Mouse (Mus musculus): ENCODE results near the gene Agap2. TPM values are rescaled to one million over a fixed set of nuclear protein-coding genes. Genes with fewer than 3 reads are reported as not detected.

Agap2 gene
- polyA plus RNA-seq, 2 experiments = 0.32 to 5.3 TPM

GRCm38 (mm10) chr10:127108262-127108583 is 33.1 kb downstream of the Agap2 start:
- Histone ChIP-seq H3K27ac (replicated peaks; ENCODE audit: low read depth, low read length) (no peak overlapping the region), H3K9ac (ENCODE audit: low read depth, low read length, severe bottlenecking) (no peak overlapping the region), H3K36me3 (ENCODE audit: control insufficient read depth, insufficient read depth, low read length) (0 out of 2 replicates have a peak, but pooled peaks cover 14% of the 10 kb centered on the region), H3K4me1 (ENCODE audit: control insufficient read depth, insufficient read depth, low read length) (no peaks in the 10 kb centered on the region), H3K4me3 (replicated peaks; ENCODE audit: low read length) (no peak overlapping the region), H3K27me3 (ENCODE audit: control insufficient read depth, insufficient read depth, low read length) (no peaks in the 10 kb centered on the region), H3K9me3 (ENCODE audit: control insufficient read depth, low read length) (no peaks in the 10 kb centered on the region), H3K4me2 (replicated peaks; ENCODE audit: low read depth, low read length, severe bottlenecking) (no peak overlapping the region)
- DNase-seq (ENCODE audit: low spot score) = no peak
- no peak for TF ChIP-seq POLR2A (IDR thresholded peaks at IDR 0.05; ENCODE audit: borderline replicate concordance, extremely low read depth, insufficient read depth, insufficient read length)
- ATAC-seq (ENCODE audit: low FRiP score, low read depth) = no peak
- 72% methylated on average over 3 of the region's 3 CpGs for WGBS

DNA sequence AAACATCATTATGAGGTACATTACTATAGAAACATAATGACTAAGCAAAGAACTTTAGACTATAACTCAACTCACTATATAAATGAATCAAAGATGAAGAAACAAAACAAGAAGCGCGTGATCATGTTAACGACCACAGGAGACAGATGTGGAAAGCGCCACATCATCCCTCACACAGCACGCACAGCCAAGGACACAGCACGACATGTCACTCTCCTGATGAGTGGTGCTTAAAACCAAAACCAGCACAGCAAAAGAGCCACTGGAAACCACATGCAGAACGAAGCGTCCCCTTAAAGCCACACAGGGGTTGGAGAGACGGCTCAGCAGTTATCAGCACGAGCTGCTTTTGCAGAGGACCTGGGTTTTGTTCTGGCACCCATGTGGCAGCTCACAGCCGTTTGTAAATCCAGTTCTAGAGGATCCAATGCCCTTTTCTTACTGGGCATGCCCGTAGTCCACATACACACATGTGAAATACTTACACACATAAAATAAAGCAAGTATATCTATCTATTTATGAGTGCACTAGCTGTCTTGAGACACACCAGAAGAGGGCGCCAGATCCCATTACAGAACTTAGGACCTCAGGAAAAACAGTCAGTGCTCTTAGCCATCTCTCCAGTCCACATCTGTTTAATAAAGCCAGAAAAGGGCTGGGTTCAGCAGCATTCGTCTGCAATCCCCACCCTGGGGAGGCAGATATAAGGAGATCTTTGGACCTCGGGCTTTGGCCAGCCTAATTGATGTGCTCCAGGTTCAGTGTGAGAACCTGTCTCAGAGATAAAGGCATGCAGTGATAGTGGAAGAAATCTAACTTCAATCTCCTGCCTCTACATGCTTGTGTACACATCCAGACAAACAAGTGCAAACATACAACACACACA is 36.2 kb downstream of the Agap2 start:
- no peak for ATAC-seq (ENCODE audit: low FRiP score, low read depth)
- H3K4me1 ChIP-seq (ENCODE audit: control insufficient read depth, insufficient read depth, low read length) = no peaks in the 10 kb centered on the region
- H3K4me2 ChIP-seq (replicated peaks; ENCODE audit: low read depth, low read length, severe bottlenecking) = no peak overlapping the region
- H3K36me3 ChIP-seq (ENCODE audit: control insufficient read depth, insufficient read depth, low read length) = peaks cover 20% of the 10 kb centered on the region
- no peak overlapping the region for H3K4me3 ChIP-seq (replicated peaks; ENCODE audit: low read length)
- no peaks in the 10 kb centered on the region for H3K27me3 ChIP-seq (ENCODE audit: control insufficient read depth, insufficient read depth, low read length)
- H3K9ac ChIP-seq (ENCODE audit: low read depth, low read length, severe bottlenecking) = no peak overlapping the region
- no peak overlapping the region for H3K27ac ChIP-seq (replicated peaks; ENCODE audit: low read depth, low read length)
- H3K9me3 ChIP-seq (ENCODE audit: control insufficient read depth, low read length) = no peaks in the 10 kb centered on the region
- no peak for DNase-seq (ENCODE audit: low spot score)
- WGBS = 91% methylated on average over 15 of the region's 15 CpGs
- TF ChIP-seq POLR2A (IDR thresholded peaks at IDR 0.05; ENCODE audit: borderline replicate concordance, extremely low read depth, insufficient read depth, insufficient read length) = no peak

GRCm38 (mm10) chr10:127114408-127114807 is 39.3 kb downstream of the Agap2 start:
- Histone ChIP-seq H3K27me3 (ENCODE audit: control insufficient read depth, insufficient read depth, low read length) (no peaks in the 10 kb centered on the region), H3K4me1 (ENCODE audit: control insufficient read depth, insufficient read depth, low read length) (no peaks in the 10 kb centered on the region), H3K9ac (ENCODE audit: low read depth, low read length, severe bottlenecking) (no peak overlapping the region), H3K36me3 (ENCODE audit: control insufficient read depth, insufficient read depth, low read length) (peaks cover 37% of the 10 kb centered on the region), H3K9me3 (ENCODE audit: control insufficient read depth, low read length) (no peaks in the 10 kb centered on the region), H3K4me3 (replicated peaks; ENCODE audit: low read length) (no peak overlapping the region), H3K4me2 (replicated peaks; ENCODE audit: low read depth, low read length, severe bottlenecking) (no peak overlapping the region), H3K27ac (replicated peaks; ENCODE audit: low read depth, low read length) (no peak overlapping the region)
- 90% methylated on average over 11 of the region's 11 CpGs for WGBS
- ATAC-seq (ENCODE audit: low FRiP score, low read depth) (no peak), DNase-seq (ENCODE audit: low spot score) (no peak)
- TF ChIP-seq POLR2A (IDR thresholded peaks at IDR 0.05; ENCODE audit: borderline replicate concordance, extremely low read depth, insufficient read depth, insufficient read length) = no peak

DNA sequence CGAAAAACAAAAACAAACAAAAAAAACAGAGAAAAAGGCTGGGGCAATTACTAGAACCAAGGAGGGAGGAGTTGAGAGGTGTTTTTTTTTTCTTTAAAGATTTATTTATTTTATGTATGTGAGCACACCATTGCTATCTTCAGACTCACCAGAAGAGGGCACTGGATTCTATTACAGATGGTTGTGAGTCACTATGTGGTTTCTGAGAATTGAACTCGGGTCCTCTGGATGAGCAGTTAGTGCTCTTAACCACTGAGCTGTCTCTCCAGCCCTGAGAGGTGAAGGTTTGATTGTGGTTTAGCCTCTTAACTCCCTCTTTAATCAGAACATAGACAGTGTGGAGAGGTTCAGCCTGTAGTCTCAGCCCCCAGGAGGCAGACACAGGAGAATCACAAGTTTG is 40.0 kb downstream of the Agap2 start:
- no peaks in the 10 kb centered on the region for H3K27me3 ChIP-seq (ENCODE audit: control insufficient read depth, insufficient read depth, low read length)
- no peaks in the 10 kb centered on the region for H3K9me3 ChIP-seq (ENCODE audit: control insufficient read depth, low read length)
- no peak overlapping the region for H3K4me3 ChIP-seq (replicated peaks; ENCODE audit: low read length)
- ATAC-seq (ENCODE audit: low FRiP score, low read depth) = no peak
- no peaks in the 10 kb centered on the region for H3K4me1 ChIP-seq (ENCODE audit: control insufficient read depth, insufficient read depth, low read length)
- DNase-seq (ENCODE audit: low spot score) = no peak
- no peak overlapping the region for H3K4me2 ChIP-seq (replicated peaks; ENCODE audit: low read depth, low read length, severe bottlenecking)
- H3K9ac ChIP-seq (ENCODE audit: low read depth, low read length, severe bottlenecking) = no peak overlapping the region
- H3K36me3 ChIP-seq (ENCODE audit: control insufficient read depth, insufficient read depth, low read length) = peaks cover 37% of the 10 kb centered on the region
- no peak for TF ChIP-seq POLR2A (IDR thresholded peaks at IDR 0.05; ENCODE audit: borderline replicate concordance, extremely low read depth, insufficient read depth, insufficient read length)
- 87% methylated on average over 2 of the region's 2 CpGs for WGBS
- no peak overlapping the region for H3K27ac ChIP-seq (replicated peaks; ENCODE audit: low read depth, low read length)

- H3K9ac ChIP-seq (ENCODE audit: low read depth, low read length, severe bottlenecking) = no peak overlapping the region
- H3K4me2 ChIP-seq (replicated peaks; ENCODE audit: low read depth, low read length, severe bottlenecking) = no peak overlapping the region
- DNase-seq (ENCODE audit: low spot score) (no peak), ATAC-seq (ENCODE audit: low FRiP score, low read depth) (no peak)
- no peak overlapping the region for H3K27ac ChIP-seq (replicated peaks; ENCODE audit: low read depth, low read length)
- no peaks in the 10 kb centered on the region for H3K27me3 ChIP-seq (ENCODE audit: control insufficient read depth, insufficient read depth, low read length)
- 0 out of 2 replicates have a peak, but pooled peaks cover 2% of the 10 kb centered on the region for H3K4me1 ChIP-seq (ENCODE audit: control insufficient read depth, insufficient read depth, low read length)
- TF ChIP-seq POLR2A (IDR thresholded peaks at IDR 0.05; ENCODE audit: borderline replicate concordance, extremely low read depth, insufficient read depth, insufficient read length) = no peak
- H3K4me3 ChIP-seq (replicated peaks; ENCODE audit: low read length) = no peak overlapping the region
- peaks cover 33% of the 10 kb centered on the region for H3K36me3 ChIP-seq (ENCODE audit: control insufficient read depth, insufficient read depth, low read length)
- no peaks in the 10 kb centered on the region for H3K9me3 ChIP-seq (ENCODE audit: control insufficient read depth, low read length)
- WGBS = 91% methylated on average over 11 of the region's 11 CpGs
Observed at GRCm38 (mm10) chr10:127118470-127118869, 43.4 kb downstream of the Agap2 start.

Measured in limb, embryonic 14.5 days (tissue).